Mouse (Mus musculus) spleen, adult 2 months (tissue): ENCODE data around the gene Lmbr1l.

Source experiments
- CTCF ChIP-seq: fragments of 200-500 bp; IDR thresholded peaks from 2 replicates; pipeline ENCODE4 v1.5.1; 2011; ENCODE audit warnings: mild to moderate bottlenecking, inconsistent platforms; ENCODE audit not compliant: insufficient read depth, insufficient read length, insufficient replicate concordance; ENCODE audit errors: extremely low read depth
- POLR2A ChIP-seq: fragments of 200-500 bp; IDR thresholded peaks from 2 replicates; pipeline ENCODE4 v1.6.1; 2011; ENCODE audit warnings: low read depth, low read length, inconsistent platforms

- TF ChIP-seq CTCF (no peak), POLR2A (no peak)
Measured at GRCm38 (mm10) chr15:98893940-98894745, 23.9 kb downstream of the Lmbr1l start, which contains the start of gene Rhebl1.
